Mouse (Mus musculus): ENCODE results near the gene Plaa. TPM values are rescaled to one million over a fixed set of nuclear protein-coding genes. Genes with fewer than 3 reads are reported as not detected.
A peak's percentile ranks its signal among the peaks of the same experiment; 100 is the strongest.
"Not testable (repeated sequence)": the region's sequence is repeated elsewhere in the genome, so short reads cannot be mapped to it uniquely, and the experiment has no call there.

Plaa gene
- 83.8 and 90.1 TPM in 2 replicates for polyA plus RNA-seq (2016; fragmentation: Nextera tagmentation; extraction: Ambion mirVana)

GRCm38 (mm10) chr4:94603031-94603629 lies at the start of gene Plaa:
Plaa (minus strand) TSS chr4:94603244.
- H3K36me3 ChIP-seq: no peaks in the 10 kb centered on the region
- H3K27ac ChIP-seq: peak within 1 kb of the TSS; percentile 88
- H3K27me3 ChIP-seq: no peaks in the 10 kb centered on the region
- 0% methylated on average over 56 of the region's 61 CpGs for WGBS
- peak within 1 kb of the TSS; percentile 96 for H3K4me3 ChIP-seq
- H3K9me3 ChIP-seq: no peaks in the 10 kb centered on the region
- peak within 1 kb of the TSS; percentile 68 for H3K4me2 ChIP-seq (replicated peaks)
- ATAC-seq (ENCODE audit: insufficient number of reproducible peaks, insufficient read depth, low FRiP score, low TSS enrichment): peak; percentile 99
- peak within 1 kb of the TSS; percentile 94 for H3K9ac ChIP-seq
- peaks cover 17% of the 10 kb centered on the region for H3K4me1 ChIP-seq

DNA sequence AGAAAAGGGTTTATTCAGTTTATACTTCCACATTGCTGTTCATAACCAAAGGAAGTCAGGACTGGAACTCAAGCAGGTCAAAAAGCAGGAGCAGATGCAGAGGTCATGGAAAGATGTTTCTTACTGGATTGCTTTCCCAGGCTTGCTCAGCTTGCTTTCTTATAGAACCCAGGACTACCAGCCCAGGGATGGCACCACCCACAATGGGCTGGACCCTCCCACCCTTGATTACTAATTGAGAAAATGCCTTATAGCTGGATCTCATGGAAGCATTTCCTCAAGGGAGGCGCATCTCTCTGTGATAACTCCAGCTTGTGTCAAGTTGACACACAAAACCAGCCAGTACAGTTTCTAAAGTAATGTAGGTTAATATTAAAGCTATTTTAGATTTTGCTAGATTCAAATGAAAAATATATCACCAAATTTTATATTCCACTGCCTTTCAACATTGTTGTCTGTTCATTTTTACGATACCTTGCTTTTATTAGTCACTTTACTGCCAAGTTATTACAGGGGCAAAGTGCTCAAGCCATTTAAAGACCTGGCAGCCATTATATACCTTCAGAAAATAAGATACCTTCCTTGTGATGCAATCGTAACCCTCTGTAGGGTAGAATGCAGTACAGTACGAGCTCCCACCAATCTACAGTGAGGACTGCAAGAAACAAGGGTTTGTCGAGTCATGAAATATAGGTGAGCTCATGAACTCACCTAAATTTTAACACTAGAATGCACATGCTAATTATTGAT lies 47.6 kb upstream of the Plaa start:
- not testable (repeated sequence) for H3K4me3 ChIP-seq; H3K27ac ChIP-seq; H3K9ac ChIP-seq; ATAC-seq (ENCODE audit: insufficient number of reproducible peaks, insufficient read depth, low FRiP score, low TSS enrichment); H3K4me1 ChIP-seq; H3K9me3 ChIP-seq; H3K4me2 ChIP-seq (replicated peaks); H3K27me3 ChIP-seq
- H3K36me3 ChIP-seq: peaks cover 12% of the 10 kb centered on the region
- 92% methylated on average over 5 of the region's 5 CpGs for WGBS

DNA sequence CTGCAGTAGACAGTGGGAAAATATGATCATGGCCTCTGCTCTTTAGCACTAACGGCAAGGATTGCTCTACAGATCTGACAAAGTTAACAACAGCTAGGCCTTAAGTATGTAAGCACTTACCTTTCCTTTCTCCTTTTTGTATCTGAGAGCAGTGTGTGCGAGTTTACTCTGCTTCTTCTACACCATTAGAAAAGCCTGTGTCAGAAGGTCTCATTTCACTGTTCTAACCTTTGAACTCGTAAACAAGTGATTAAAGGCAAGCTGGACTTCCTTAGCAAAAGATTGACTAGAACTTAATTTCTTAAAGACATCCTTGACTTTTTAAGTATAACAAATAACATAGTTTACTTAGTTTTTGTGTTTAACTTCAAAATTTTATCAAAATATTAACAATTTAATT lies 46.9 kb upstream of the Plaa start, which contains the start of gene Lrrc19:
Lrrc19 (minus strand) TSS at position 225 of the 400 bp plus-strand sequence.
- no peaks in the 10 kb centered on the region for H3K4me1 ChIP-seq
- no peaks in the 10 kb centered on the region for H3K27me3 ChIP-seq
- H3K4me3 ChIP-seq: no peak within 1 kb of the TSS
- H3K36me3 ChIP-seq: peaks cover 5% of the 10 kb centered on the region
- no peak within 1 kb of the TSS for H3K4me2 ChIP-seq (replicated peaks)
- H3K9ac ChIP-seq: no peak within 1 kb of the TSS
- ATAC-seq (ENCODE audit: insufficient number of reproducible peaks, insufficient read depth, low FRiP score, low TSS enrichment): no peak
- H3K9me3 ChIP-seq: no peaks in the 10 kb centered on the region
- no peak within 1 kb of the TSS for H3K27ac ChIP-seq
- 83% methylated on average over 3 of the region's 3 CpGs for WGBS

DNA sequence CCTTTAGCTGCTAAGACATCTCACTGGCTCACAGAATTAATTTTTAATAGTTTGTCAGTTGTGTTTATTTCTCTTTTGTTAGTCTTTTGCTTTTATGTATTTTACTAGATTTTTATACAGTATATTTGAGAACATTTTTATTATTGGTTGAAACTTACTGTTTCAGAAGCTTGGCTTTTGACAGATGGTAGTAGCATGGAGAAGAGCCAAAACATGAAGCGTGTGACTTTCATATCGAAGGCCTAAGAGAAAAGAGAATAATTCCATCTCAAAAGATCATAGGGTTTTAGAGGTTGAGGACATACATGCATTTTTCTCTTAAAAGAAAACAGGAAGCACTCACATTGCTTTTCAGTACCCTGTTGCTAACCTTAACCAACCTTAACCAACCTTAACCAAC lies 40.1 kb upstream of the Plaa start:
- Histone ChIP-seq H3K9ac (no peak overlapping the region), H3K9me3 (no peaks in the 10 kb centered on the region), H3K27ac (no peak overlapping the region), H3K27me3 (no peaks in the 10 kb centered on the region), H3K4me1 (no peaks in the 10 kb centered on the region), H3K36me3 (no peaks in the 10 kb centered on the region; the same call in 1 of the 2 replicates), H3K4me3 (no peak overlapping the region), H3K4me2 (replicated peaks) (no peak overlapping the region)
- 98% methylated on average over 2 of the region's 2 CpGs for WGBS
- ATAC-seq (ENCODE audit: insufficient number of reproducible peaks, insufficient read depth, low FRiP score, low TSS enrichment): no peak

GRCm38 (mm10) chr4:94620077-94620476 lies 17.0 kb upstream of the Plaa start:
- H3K9me3 ChIP-seq: no peaks in the 10 kb centered on the region
- no peaks in the 10 kb centered on the region for H3K27me3 ChIP-seq
- no peak for ATAC-seq (ENCODE audit: insufficient number of reproducible peaks, insufficient read depth, low FRiP score, low TSS enrichment)
- H3K36me3 ChIP-seq: peaks cover 9% of the 10 kb centered on the region
- H3K4me1 ChIP-seq: no peaks in the 10 kb centered on the region
- 0 out of 2 replicates have a peak overlapping the region, but pooled peaks have one; percentile 19 for H3K27ac ChIP-seq
- no peak overlapping the region for H3K4me3 ChIP-seq
- 63% methylated on average over 2 of the region's 2 CpGs for WGBS
- no peak overlapping the region for H3K4me2 ChIP-seq (replicated peaks)
- H3K9ac ChIP-seq: no peak overlapping the region

GRCm38 (mm10) chr4:94614627-94615006 lies 11.6 kb upstream of the Plaa start:
- H3K27ac ChIP-seq: peak overlapping the region; percentile 81
- H3K36me3 ChIP-seq: no peaks in the 10 kb centered on the region; the same call in 1 of the 2 replicates
- peak overlapping the region; percentile 74 for H3K9ac ChIP-seq
- under 1% methylated on average over 18 of the region's 18 CpGs for WGBS
- ATAC-seq (ENCODE audit: insufficient number of reproducible peaks, insufficient read depth, low FRiP score, low TSS enrichment): peak; percentile 72
- peak overlapping the region; percentile 64 for H3K4me2 ChIP-seq (replicated peaks)
- no peaks in the 10 kb centered on the region for H3K4me1 ChIP-seq
- H3K9me3 ChIP-seq: no peaks in the 10 kb centered on the region
- H3K27me3 ChIP-seq: no peaks in the 10 kb centered on the region
- peak overlapping the region; percentile 65 for H3K4me3 ChIP-seq

- Histone ChIP-seq H3K36me3 (no peaks in the 10 kb centered on the region; the same call in 1 of the 2 replicates), H3K27me3 (no peaks in the 10 kb centered on the region), H3K4me2 (replicated peaks) (peak within 1 kb of the TSS; percentile 64), H3K4me3 (peak within 1 kb of the TSS; percentile 65), H3K27ac (peak within 1 kb of the TSS; percentile 81), H3K9me3 (no peaks in the 10 kb centered on the region), H3K9ac (peak within 1 kb of the TSS; percentile 74), H3K4me1 (no peaks in the 10 kb centered on the region)
- peak; percentile 99 for ATAC-seq (ENCODE audit: insufficient number of reproducible peaks, insufficient read depth, low FRiP score, low TSS enrichment)
- WGBS: 2% methylated on average over 29 of the region's 29 CpGs
These were observed 11.1 kb upstream of the Plaa start, which contains the start of gene Ift74 for GRCm38 (mm10) chr4:94613972-94614626. Ift74 (plus strand) TSS chr4:94614491.

GRCm38 (mm10) chr4:94610339-94610738 lies 7.3 kb upstream of the Plaa start:
- Histone ChIP-seq H3K4me2 (replicated peaks) (no peak overlapping the region), H3K4me1 (no peaks in the 10 kb centered on the region), H3K27me3 (no peaks in the 10 kb centered on the region), H3K36me3 (no peaks in the 10 kb centered on the region), H3K4me3 (no peak overlapping the region), H3K9ac (no peak overlapping the region), H3K9me3 (no peaks in the 10 kb centered on the region), H3K27ac (no peak overlapping the region)
- 79% methylated on average over 3 of the region's 3 CpGs for WGBS
- no peak for ATAC-seq (ENCODE audit: insufficient number of reproducible peaks, insufficient read depth, low FRiP score, low TSS enrichment)

DNA sequence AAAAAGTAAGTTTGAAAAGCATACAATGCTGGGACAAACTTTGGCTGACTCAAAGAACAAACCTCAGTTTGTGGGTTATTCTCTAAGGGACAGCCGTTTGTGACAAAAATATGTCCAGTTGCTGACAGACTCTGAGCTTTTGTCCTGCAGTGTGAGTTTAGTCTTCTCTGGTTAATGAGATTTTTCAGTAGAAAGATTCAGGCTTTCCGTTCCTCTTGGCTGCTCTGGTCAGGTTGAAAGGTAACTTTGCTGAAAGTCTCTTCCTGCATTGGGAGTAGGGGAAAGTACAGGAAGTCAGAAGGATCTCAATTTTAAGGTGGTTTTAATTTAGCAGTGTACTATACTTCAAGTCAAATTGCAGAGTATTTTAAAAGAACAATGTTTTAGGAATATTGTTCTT lies 2.5 kb upstream of the Plaa start:
- no peak for ATAC-seq (ENCODE audit: insufficient number of reproducible peaks, insufficient read depth, low FRiP score, low TSS enrichment)
- 91% methylated on average over 2 of the region's 2 CpGs for WGBS
- no peaks in the 10 kb centered on the region for H3K9me3 ChIP-seq
- no peak overlapping the region for H3K27ac ChIP-seq
- no peaks in the 10 kb centered on the region for H3K36me3 ChIP-seq
- H3K4me1 ChIP-seq: peaks cover 15% of the 10 kb centered on the region
- H3K4me3 ChIP-seq: no peak overlapping the region
- H3K27me3 ChIP-seq: no peaks in the 10 kb centered on the region
- no peak overlapping the region for H3K4me2 ChIP-seq (replicated peaks)
- H3K9ac ChIP-seq: no peak overlapping the region

DNA sequence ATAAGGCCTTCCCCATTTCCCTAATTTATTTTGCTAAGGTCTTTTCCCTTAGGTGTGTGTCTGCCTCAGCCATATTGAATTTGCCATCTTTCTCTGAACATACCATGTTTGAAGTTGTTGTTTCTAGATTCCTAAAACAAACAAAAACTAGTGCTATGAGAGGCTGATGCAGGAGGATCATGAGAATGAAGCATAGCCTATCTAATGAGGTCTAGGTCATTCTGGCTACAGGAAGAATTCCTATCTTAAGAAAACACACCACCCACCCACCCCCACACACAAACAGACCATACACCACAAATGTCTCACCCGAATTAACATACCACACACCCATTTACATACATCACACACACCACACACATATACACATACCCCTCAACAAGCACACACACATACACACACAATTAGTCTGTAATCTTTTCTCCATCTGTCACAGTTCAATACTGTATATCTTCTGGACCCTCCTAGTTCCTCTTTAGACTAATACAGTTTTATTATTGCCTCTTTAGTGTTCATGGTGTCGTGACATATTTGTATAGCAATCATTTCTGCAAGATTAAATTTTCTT lies 1.5 kb upstream of the Plaa start:
- no peak for ATAC-seq (ENCODE audit: insufficient number of reproducible peaks, insufficient read depth, low FRiP score, low TSS enrichment)
- H3K4me3 ChIP-seq: no peak overlapping the region
- peaks cover 17% of the 10 kb centered on the region for H3K4me1 ChIP-seq
- 91% methylated on average over 2 of the region's 2 CpGs for WGBS
- no peak overlapping the region for H3K27ac ChIP-seq
- H3K9ac ChIP-seq: no peak overlapping the region
- H3K9me3 ChIP-seq: no peaks in the 10 kb centered on the region
- no peaks in the 10 kb centered on the region for H3K36me3 ChIP-seq
- H3K4me2 ChIP-seq (replicated peaks): peak overlapping the region; percentile 64
- no peaks in the 10 kb centered on the region for H3K27me3 ChIP-seq

DNA sequence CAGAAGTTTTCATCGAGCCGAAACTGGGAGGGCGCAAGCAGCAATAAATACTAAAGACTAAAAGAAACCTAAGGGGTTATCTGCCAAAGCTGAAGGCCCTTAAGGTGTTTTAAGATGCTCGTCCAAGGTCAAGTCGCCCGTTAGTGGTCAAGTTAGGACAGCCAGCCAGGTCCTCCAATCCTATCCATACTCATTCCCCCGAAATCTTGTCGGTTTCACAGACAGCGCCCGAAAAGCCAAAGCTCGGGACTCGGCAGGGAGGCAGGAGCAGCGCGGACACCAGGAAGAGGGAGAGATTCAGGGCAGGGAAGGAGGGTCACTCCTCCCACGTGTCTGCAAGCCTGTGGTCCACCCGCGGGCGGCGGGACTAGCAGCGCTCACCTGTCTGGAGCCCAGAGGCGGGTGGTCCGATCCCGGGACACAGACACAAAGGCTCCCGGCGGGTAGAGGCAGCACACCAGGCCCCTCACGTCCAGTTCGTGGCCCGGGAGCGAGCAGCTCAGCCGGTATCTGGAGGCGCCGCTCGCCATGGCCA lies 481 bp downstream of the Plaa start:
- under 1% methylated on average over 33 of the region's 33 CpGs for WGBS

More for the DNA sequence above, 481 bp downstream of the Plaa start:
- ATAC-seq (ENCODE audit: insufficient number of reproducible peaks, insufficient read depth, low FRiP score, low TSS enrichment): peak; percentile 79
- H3K27ac ChIP-seq: peak overlapping the region; percentile 88
- no peaks in the 10 kb centered on the region for H3K9me3 ChIP-seq
- H3K9ac ChIP-seq: peak overlapping the region; percentile 94
- H3K4me3 ChIP-seq: peak overlapping the region; percentile 96
- no peaks in the 10 kb centered on the region for H3K36me3 ChIP-seq
- peaks cover 17% of the 10 kb centered on the region for H3K4me1 ChIP-seq
- no peaks in the 10 kb centered on the region for H3K27me3 ChIP-seq
- H3K4me2 ChIP-seq (replicated peaks): peak overlapping the region; percentile 68
